Mouse (Mus musculus): ENCODE measurements around the gene Camkmt.

Camkmt gene

DNA sequence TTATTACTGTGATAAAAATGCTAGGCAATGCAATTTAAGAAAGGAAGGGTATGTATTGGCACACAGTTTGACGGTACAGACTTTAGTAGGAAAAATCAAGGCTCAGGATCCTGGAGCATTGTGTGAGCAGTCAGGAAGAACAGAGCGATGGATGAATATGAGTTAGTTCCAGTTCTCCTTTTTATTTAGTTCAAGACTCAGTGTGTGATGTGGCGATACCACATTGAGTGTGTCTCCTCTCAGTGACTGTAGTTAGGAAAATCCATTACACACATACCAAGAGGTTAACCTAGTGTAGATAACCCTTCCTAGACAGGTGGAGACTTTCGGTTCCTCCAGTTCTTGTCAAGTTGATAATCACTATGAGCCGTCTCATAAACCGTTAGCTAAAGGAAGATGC is 1.4 kb downstream of the Camkmt start:
- no peak for DNase-seq

DNA sequence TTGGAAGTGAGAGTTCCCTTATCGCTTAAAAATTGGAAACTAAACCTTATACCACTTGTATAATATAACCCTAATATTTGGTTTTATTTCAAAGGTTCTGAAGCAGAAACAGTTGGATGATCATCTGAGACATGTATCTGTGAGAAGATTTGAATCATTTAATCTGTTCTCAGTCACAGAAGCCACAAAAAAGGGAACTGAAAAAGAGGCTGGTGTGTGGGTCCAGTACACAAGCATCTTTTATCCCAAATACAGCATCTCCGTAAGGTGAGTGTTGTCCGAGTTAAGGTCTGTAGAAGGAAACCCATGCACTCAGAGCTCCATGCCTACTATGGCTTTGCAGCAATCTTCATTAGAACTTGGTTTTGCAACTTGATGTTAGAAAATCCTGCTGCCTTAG is 6.0 kb downstream of the Camkmt start:
- no peak for DNase-seq

GRCm38 (mm10) chr17:85098677-85099323 is 8.4 kb downstream of the Camkmt start:
- DNase-seq, result no peak

GRCm38 (mm10) chr17:85100232-85100631 is 9.9 kb downstream of the Camkmt start:
- no peak for DNase-seq

DNA sequence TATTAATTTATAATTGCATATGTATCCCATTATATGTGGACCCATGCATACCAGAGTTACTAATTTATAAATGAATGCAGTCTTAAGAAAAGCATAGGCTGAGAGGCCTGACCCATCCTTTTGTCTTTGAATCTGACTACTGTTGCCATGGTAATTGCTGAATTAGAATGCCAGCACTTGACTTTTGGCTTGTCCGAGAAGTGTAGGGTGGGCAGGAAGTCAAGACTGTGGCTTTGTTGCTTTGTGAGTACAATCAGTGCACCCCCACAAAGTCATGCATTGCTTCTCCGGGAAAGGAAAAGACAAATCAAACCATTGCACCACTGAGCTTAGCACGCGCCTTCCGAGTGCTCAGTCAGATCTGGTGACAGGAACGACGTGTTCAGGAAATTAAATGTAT is 11.4 kb downstream of the Camkmt start:
- DNase-seq, result no peak

GRCm38 (mm10) chr17:85103310-85103709 is 13.0 kb downstream of the Camkmt start:
- DNase-seq, result peak; percentile 29

DNA sequence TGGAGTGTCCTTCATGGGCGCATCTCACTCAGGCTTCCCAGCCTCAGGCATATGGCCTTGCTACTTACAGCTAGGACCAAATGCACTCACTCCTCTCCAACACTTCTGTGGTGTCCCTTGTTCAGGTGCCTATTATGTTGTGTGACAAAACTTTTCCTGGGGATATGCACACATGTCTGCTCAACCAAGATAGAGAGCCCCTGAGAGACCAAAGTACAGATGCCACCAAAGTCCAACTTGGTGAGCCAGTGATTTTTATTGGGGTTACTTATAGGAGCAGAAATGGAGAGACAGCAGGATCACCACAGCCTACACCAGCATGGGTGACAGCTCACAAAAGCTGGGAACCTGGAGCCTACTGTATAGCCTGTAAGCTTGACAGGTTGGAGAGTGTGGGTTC is 20.3 kb downstream of the Camkmt start:
- DNase-seq, result no peak

GRCm38 (mm10) chr17:85113441-85113840 is 23.1 kb downstream of the Camkmt start:
- peak; percentile 32 for DNase-seq

DNA sequence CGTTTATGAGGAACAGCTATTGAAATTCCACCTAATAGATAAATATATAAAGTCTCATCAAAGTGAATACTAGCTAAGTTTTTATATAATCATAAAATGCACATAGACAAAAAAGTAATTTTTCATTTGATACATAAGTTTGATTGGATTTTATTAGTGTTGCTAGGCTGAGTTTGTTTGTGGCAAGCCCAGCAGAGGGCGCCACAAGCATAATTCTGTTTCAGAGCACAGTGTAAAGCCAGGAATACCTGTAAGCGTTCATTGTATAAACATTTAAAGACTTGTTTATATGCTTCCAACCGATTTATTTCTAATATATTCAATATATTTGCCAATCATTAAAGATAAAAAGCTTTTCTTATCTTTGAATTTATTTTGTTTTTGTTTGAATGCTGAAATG is 26.3 kb downstream of the Camkmt start:
- DNase-seq, result peak; percentile 72

DNA sequence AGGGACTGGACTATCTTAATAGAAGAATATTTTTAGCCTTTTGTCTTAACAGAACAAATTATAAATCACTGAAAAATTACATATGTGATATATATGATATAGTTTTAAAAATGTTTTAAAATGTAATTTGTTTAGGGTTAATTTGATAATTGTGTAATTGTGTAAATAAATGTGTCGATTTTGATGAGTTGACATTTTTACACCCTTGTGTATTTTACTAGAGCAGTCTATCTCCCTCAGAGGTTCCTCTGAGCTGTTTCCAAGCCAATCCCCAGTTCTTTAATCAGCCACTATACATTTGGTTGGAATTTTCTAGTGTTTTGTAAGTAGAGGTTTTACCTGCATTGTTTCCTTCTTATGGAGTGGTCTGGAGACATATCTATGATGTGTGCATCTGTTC is 48.0 kb downstream of the Camkmt start:
- DNase-seq, result no peak

GRCm38 (mm10) chr17:85141621-85142020 is 51.3 kb downstream of the Camkmt start:
- DNase-seq, result no peak

DNA sequence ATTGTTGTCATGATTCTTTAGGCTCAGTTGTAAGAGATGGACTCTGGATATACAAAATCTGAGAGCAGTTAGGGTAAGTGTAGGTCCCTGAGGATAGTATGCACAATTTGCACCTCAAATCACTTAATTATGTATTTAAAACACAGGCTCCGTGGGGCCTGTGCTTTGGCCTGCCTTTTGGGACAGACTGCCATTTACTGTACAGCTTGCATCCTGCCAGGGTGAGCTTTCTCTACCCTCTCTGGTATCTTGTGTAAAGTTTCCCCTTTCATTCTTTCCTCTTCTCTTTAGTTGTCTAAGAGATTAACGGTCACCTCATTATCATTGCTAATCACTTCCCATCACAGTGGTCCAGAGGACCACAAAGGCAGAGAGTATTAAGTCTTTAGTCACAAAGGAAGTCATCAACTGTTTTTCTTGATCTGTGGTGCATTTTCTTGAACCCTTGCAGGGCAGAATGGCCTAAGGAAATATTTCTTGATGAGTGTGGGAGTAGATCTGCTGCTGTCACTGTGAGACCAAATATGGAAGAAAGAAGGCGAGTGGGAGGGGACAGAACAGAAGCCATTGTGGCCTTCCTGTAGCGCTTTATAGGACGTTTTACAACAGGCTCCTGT is 52.3 kb downstream of the Camkmt start:
- DNase-seq, result no peak

GRCm38 (mm10) chr17:85144141-85144540 is 53.8 kb downstream of the Camkmt start:
- DNase-seq, result no peak

DNA sequence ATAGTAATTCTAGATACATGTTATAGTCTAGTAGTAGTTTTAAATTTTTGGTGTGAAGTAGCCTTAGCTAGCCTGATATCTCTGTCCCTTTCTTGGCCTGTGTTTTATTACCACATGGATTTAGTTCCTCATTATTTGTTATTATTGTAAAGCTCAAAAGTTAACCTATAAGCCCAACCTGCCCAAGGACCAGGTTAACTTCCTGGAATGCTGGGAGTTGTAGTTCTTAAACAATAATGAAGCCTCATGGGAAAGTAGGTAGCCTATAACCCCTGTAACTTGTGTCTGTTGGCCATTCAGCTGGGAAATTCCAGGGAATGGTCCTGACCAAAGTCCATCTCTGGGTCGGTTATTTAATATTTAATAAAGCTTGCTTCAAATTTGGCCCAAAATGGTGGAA is 58.0 kb downstream of the Camkmt start:
- no peak for DNase-seq

DNA sequence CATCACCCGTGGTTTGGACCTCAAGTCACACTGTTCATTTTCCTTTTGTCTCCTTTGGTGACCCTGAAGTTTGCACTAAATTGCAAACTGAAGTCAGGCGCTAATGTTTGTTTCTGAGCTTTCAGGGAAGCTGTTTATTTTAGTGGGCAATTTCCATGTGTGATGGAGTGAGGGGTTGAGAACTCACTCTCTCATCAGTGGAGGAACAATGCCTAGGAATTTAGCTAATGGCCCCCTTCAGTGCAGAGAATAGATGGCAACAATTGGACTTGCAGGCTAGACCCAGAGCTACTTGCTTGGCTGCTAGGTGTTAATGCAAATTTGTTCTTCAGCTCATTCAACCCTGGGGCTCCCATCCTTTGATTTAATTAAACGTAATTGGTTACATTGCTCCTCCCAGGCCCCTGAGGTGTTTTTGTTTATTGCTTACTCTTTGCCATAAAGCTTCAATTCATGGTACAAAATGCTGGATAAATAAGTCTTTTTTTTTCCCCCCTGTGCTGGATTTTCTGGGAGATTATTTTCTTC is 58.9 kb downstream of the Camkmt start:
- peak; percentile 62 for DNase-seq

DNA sequence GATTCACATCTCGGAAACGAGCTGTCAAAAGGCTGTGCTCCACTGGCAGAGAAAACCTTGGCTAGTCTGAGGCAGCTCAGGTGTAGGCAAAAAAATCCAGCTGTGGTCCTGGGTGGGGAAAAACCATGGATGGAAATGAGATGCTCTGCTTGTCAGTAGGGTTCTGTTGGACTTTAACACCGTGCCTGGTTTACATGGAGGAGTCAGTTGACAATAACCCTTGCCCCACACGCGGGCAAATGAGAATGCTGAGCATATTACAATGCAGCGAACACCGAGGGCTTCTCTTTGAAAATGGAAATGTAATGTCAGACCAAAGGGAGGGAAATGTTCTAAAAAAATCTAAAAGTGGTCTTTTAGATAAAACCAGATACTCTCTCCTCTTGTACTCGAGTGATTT is 60.9 kb downstream of the Camkmt start:
- DNase-seq, result no peak

DNA sequence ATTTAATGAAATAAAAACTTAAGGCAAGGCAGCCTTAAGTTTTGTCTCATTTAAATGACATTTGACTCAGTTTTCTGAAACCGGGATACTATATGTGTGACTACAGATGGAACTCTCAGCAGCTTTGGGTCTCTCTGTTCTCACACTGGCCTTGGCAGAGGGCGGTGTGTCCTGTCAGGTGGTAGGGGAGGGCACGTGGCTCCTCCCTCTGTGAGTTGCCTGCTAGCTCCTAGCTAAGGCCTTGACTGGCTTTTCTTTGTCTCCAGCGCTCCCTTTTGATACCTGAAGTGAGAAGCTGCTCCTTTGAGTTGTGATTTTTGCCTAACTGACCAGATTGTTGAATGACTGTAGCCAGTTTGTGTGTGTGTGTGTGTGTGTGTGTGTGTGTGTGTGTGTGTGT is 67.8 kb downstream of the Camkmt start:
- no peak for DNase-seq

DNA sequence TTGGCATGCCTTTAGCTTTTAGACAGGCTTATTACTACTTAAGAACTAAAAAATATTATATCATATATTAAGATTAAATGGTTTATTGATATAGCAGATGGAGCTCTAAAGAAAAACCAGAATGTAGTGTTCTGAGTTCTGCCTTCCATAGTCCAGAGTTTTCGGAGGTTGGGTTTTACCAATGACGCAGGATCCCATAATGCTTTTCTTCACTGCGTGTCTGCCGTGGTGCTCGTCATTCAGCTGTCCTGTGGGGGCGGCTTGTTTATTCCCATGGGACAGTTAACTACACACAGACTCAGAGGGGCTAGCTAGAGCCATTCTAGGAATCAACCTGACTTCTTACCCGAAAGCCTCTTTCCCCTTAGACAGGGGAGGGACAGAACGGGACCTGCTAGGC is 69.2 kb downstream of the Camkmt start:
- no peak for DNase-seq

- DNase-seq, result no peak
Measured at GRCm38 (mm10) chr17:85160786-85161185, 70.4 kb downstream of the Camkmt start.

DNA sequence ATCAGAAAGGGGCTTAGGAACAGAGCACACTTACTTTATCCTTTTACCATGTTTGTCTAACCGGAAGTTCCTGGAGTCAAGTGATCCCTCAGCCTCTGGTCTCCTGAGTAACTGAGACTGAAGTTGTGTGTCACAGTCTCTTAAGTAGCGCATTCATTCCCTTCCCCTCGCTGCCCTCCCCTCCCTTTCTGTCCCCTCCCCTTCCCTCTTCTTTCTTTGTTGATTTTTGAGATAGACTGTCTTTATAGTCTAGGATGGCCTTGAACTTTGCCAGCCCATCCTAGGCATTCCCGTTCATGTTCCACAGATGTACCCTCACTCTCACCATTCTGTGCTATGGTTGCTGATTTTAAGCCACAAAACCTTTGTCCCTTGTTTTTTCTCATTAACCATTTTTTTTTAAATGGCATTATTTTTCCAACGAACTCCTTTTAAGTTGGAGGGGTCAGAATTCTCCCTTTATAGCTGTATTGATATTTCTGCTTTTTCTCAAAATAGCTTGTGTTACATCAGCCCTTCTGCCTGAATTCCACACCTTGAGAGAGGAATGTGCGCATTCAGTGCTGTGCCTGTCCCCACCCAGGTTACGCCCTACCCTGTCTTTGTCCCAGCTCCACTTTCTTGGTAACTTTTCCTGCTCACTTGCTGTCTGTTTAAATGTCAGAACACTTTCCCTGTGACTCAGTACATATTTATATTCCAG is 72.4 kb downstream of the Camkmt start:
- DNase-seq, result no peak

- DNase-seq, result no peak
Measured at GRCm38 (mm10) chr17:85163272-85163610, 72.9 kb downstream of the Camkmt start.

DNA sequence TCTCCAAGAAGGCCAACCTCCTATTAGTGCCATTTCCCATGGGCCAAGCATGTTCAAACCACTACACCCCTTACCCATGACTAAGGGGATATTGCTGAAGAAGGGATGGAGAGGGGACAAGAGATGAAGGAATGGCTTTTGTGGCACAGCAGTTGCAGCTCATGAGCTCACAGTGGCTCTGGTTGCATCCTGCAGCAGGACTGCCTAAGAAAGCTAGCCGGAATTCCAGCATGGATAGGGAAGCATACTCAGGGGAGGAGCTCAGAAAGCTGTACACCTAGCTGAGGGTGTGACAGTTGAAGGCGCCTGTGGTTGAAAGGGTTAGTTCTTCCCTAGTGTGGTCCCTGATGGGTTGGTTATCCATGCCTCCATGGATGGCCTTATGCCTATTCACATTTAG is 78.4 kb downstream of the Camkmt start:
- no peak for DNase-seq

DNA sequence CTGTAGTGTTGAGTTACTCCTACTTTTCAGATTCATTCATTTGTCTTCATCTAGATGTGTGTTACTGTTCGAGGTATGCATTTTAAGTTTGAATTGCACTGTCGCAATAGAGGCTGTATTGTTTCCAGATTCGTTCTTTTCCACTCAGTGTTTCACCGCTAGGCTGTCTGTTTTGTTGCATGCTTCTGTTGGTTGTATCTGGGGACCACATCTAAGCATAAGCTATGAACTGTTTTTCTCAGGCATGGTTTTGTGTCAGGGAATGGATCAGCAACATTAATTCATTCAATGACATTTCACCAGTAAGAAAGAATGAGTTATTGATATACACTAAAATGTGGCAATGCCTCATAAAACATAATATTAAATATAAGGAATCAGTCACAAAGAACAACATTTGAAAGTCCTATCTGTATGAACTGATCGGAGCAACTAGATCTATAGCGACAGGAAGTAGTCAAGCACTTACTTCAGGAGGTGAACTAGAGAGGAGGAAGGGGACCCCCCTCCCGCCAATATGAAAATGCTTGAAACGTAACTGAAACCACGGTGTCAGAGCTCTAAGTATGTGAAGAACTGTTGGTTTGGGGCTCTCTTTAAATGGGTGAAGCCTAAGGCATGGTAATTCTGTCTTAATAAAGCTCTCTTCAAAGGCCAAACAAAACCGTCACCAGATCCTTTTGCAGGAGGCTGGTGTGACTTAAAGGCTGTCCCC is 80.3 kb downstream of the Camkmt start:
- no peak for DNase-seq

DNA sequence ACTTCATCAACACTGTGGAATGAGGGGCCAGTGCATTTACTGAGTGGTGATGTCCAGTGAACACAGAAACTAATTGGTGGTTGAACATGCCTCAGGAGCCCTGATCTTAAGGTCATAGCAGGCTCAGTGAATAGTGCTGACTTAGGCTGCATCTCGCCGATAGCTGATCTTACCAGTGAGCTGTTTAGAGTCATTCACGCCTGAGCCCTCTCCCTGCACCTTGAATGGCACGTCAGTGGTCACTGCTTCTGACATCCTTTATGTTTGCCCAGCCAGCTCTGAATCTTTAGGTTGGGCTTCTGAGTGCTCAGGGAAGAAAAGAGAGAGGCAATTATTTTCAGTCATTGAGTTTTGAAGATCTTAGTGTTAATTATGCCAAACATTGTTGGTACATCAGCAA is 81.6 kb downstream of the Camkmt start:
- peak; percentile 87 for DNase-seq
